Mouse (Mus musculus) limb, embryonic 15.5 days (tissue): Measurements from ENCODE around the gene Gm20837. TPM values are rescaled to one million over a fixed set of nuclear protein-coding genes. Genes with fewer than 3 reads are reported as not detected.
"Not testable (repeated sequence)": the region's sequence is repeated elsewhere in the genome, so short reads cannot be mapped to it uniquely, and the experiment has no call there.

Experiments used
- ATAC-seq: fragments of 200-750 bp; cut with Nextera tagmentation; 2 replicates; pipeline ENCODE4 v1.8.0; 2017; ENCODE audit warnings: low read depth, moderate TSS enrichment; ENCODE audit not compliant: insufficient number of reproducible peaks, low FRiP score, low TSS enrichment
- H3K27ac ChIP-seq: fragments of 300-500 bp; sonication (generic); 2 replicates; pipeline ENCODE4 v1.5.1; 2015; ENCODE audit warnings: moderate library complexity, mild to moderate bottlenecking, inconsistent platforms
- H3K27me3 ChIP-seq: fragments of 300-500 bp; sonication (generic); 2 replicates; pipeline ENCODE4 v1.6.1; 2015; ENCODE audit warnings: inconsistent platforms
- H3K36me3 ChIP-seq: fragments of 300-500 bp; sonication (generic); 2 replicates; pipeline ENCODE4 v1.6.1; 2015; ENCODE audit warnings: inconsistent platforms
- H3K4me1 ChIP-seq: fragments of 300-500 bp; sonication (generic); 2 replicates; pipeline ENCODE4 v1.6.1; 2015; ENCODE audit warnings: inconsistent platforms
- H3K4me2 ChIP-seq: fragments of 300-500 bp; sonication (generic); 2 replicates; pipeline ENCODE4 v1.6.1; 2015; ENCODE audit warnings: mild to moderate bottlenecking, inconsistent platforms
- H3K4me3 ChIP-seq: fragments of 300-500 bp; sonication (generic); 2 replicates; pipeline ENCODE4 v1.5.1; 2015; ENCODE audit warnings: mild to moderate bottlenecking, inconsistent platforms
- H3K9ac ChIP-seq: fragments of 300-500 bp; sonication (generic); 2 replicates; pipeline ENCODE4 v1.6.1; 2015; ENCODE audit warnings: inconsistent platforms
- H3K9me3 ChIP-seq: fragments of 300-500 bp; sonication (generic); 2 replicates; pipeline ENCODE4 v1.6.1; 2016; ENCODE audit warnings: inconsistent platforms
- WGBS: fragments of 180-500 bp; shearing (Covaris S2); methylation state at CpG from one replicate; pipeline ENCODE4 v1.1.7; 2015; 5-methylcytosine and 5-hydroxymethylcytosine counted together
- polyA plus RNA-seq: library from polyadenylated mRNA; unstranded; fragments of >200 nt; fragmentation: Nextera tagmentation; extraction: Ambion mirVana; gene quantifications from 2 replicates; pipeline ENCODE4 v1.2.1, GENCODE M21; 2015

Gene Gm20837
- polyA plus RNA-seq = not detected in 2 replicates

- not testable (repeated sequence) for H3K36me3 ChIP-seq, H3K4me1 ChIP-seq, ATAC-seq, H3K4me2 ChIP-seq, H3K27me3 ChIP-seq, H3K27ac ChIP-seq, H3K9me3 ChIP-seq, H3K4me3 ChIP-seq, H3K9ac ChIP-seq
- WGBS = no CpG with 5 or more reads among the region's 7 CpGs
These were observed at the start of gene Gm20837 for GRCm38 (mm10) chrY:90400948-90401347. Gm20837 (plus strand) TSS chrY:90401248.
